Mouse (Mus musculus) colon, adult 2 months (tissue): ENCODE measurements around the gene Kcna3. TPM values are rescaled to one million over a fixed set of nuclear protein-coding genes. Genes with fewer than 3 reads are reported as not detected.

Experiments used
- polyA plus RNA-seq: library from polyadenylated mRNA; depleted of rRNA; stranded (reverse); fragments of >200 nt; gene quantifications from 2 replicates; pipeline ENCODE4 v1.2.3, GENCODE M21; 2012; rRNA removed

Gene Kcna3
- polyA plus RNA-seq: 1.7 and 1.8 TPM in 2 replicates

GRCm38 (mm10) chr3:107035521-107036457 is at the start of gene Kcna3:
Gene Kcna3, plus strand, starts transcription at chr3:107036169.

Other genes starting within 250 kb of the Kcna3 start
- gene Cd53, start 246.0 kb upstream of the Kcna3 start, polyA plus RNA-seq: 2.5 and 3.0 TPM in 2 replicates
- not detected in 2 replicates for gene Olfr266, start 209.9 kb upstream of the Kcna3 start, polyA plus RNA-seq
- 0.88 and 1.1 TPM in 2 replicates for gene Kcna2, start 65.0 kb downstream of the Kcna3 start, polyA plus RNA-seq
- gene Kcna10, start 146.9 kb downstream of the Kcna3 start, polyA plus RNA-seq: not detected in 2 replicates
- not detected in 2 replicates for gene Cym, start 185.6 kb downstream of the Kcna3 start, polyA plus RNA-seq
- gene A630076J17Rik, start 194.4 kb downstream of the Kcna3 start, polyA plus RNA-seq: not detected in 2 replicates
- 0.23 TPM in 1 of 2 replicates, not detected in the other for gene Prok1, start 203.5 kb downstream of the Kcna3 start, polyA plus RNA-seq
- gene Lamtor5, start 242.7 kb downstream of the Kcna3 start, polyA plus RNA-seq: 73.7 and 86.9 TPM in 2 replicates